Mouse (Mus musculus) spleen, adult 18-20 months (tissue): ENCODE data around the gene Enpep.
A peak's percentile ranks its signal among the peaks of the same experiment; 100 is the strongest.

ENCODE experiments used
- DNase-seq, 2 experiments: peaks; one replicate each; pipeline ENCODE4 v3.0.0; 2022; ENCODE audit warnings: mixed read lengths in 2 of 2

Enpep gene

DNA sequence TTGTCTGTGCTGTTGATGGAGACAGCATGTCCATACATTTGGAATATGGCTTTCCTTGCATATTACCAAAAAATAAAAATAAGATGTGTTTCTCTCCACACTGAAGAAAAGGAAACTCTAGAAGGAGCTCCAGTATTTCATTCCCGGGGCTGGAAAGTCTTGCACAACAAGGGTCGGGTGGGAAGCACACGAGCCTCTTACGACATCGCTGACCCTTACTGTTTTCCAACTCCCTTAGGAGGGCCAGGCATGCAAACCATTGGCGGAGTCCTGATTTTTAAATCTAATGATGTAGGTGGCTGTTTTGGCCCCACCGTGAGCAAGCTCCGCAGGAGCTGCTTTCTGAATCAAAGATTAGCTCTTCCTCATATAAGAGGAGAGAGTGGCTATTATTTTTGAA is 20.6 kb downstream of the Enpep start:
- no peak for DNase-seq

DNA sequence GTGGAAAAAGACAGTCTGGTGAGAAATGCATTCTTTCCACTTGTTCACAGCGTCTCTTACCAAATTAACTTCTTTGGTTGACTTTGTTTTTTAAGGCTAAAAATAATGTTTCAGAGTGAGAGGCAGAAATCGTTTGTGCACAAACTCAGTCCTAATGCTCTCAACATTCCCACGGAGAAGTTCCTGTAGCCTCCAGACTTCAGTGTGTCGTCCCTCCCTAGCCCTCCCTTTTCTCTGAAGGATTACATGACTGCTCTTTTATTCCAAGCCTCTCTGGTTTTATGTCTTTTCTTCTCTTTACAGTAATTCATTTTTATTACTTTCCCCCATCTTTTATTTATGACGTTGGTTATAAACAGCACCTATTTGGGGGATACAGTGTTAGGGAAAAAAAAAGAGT is 22.6 kb downstream of the Enpep start:
- no peak for DNase-seq

DNA sequence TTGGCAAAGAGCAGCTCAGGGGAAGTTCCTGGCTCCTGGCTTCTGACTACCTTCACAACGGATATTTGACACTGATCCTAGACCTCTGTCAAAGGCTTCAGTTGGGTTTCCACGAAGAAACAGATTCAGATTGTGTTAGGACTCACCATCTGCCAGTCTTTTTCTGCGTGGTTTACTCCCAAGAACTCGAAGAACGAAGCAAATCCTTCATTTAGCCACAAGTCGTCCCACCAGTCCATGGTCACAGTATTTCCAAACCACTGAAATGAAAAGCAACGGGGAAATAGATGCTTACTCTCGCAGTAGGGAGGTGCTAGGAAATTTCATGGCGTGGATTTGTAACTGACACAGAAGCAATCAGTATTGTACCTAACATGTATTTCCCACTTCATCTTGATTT is 23.6 kb downstream of the Enpep start:
- no peak for DNase-seq

DNA sequence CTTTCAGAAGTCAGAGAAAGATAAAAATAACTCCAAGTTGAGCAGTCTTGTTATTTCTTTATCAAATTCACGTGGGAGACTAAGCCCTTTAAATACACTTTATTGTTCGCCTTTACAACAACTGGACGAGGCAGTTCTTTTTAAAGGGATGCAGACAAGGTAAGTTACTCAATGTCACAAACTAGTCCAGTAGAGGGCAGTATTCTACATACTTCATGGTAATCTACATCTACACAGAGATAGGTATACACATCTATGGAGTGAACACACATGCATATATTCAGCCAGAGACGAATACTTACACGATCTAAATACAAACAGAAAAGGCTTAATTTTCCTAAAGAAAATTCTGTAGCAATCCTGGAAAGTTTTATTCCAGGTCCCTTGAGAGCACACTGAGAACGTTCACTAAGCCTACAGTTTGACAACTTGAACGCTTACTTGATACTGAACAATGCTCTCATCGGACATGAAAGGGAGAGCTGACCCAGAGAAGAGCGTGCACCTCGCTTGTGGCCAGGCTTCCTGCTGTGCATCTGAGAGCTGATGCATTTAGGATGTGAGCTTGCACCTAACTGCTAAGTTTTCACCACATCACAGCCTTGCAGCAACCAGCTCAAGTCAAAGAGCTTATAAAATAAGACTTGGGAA is 24.3 kb downstream of the Enpep start:
- DNase-seq = no peak

DNA sequence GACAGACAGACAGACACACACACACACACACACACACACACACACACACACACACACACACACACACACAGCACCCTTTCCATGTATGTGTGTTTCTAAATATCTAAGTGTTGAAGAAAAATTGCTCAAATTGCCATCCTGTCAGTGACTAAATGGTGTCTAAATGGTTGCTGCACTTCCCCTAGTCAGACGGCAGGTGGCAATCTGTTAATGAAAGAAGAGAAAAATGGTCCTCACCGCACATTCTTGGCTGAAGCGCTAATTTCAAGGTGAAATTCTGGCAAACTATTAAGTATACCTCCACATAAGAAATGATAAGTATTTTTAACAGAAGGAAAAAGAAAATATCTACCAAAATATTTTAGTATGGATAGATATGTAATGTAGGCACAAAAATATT is 28.6 kb downstream of the Enpep start:
- DNase-seq = peak in 1 of 2 experiments; percentile 14

DNA sequence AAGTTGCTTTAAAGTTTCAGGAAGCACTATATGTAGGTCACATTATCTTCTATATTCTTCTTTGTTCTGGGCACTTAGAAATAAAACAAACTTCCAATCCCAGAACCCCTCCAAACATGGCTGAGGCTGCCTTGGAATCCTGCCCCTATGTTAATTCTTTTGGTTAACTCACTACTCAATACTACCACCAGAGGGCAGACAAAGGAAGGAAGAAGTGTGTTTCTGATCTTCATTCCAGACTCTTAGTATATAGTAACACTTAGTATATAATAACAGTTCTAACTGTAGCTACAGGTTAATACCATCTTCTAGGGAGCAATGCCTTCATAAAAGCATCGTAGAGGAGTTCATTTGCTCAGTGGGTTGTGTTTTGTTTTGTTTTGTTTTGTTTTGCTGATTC is 32.6 kb downstream of the Enpep start:
- DNase-seq = no peak

DNA sequence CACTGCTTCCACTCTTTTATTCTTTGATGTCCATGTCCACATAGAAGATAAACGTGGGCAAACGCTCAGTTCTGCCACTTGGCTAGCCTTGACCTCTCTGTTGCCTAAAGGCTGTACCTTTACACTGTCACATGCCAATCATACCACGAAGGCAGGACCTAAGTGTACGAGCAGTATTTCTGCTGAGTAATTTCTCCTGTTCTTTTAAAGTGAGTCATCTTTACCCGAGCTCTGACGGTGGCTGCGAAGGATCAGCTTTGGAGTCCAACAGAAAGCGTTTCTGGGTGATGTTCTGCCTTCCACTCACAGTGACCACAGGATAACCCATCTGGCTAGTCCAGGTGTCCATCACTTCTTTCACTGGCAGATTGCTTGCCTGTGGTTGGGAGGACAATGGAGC is 33.9 kb downstream of the Enpep start:
- no peak for DNase-seq

DNA sequence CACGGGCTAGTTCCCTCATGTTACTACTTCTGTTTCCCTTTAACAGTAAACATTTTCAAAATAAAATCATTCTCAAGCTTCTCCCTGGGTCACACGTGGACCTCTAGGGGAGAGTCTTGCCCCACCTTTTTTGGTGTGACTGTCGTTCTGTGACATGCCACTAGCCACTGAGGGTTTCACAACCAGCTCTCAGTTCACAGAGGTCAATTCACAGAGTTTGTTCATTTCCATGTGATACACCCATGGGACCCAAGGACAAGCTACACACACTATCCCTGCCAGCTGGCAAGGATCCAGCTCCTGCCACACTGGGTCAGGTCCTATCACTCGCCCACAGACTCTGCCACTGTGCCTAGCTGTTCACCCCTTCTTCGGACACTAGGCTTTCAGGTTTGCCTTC is 35.5 kb downstream of the Enpep start:
- no peak for DNase-seq

DNA sequence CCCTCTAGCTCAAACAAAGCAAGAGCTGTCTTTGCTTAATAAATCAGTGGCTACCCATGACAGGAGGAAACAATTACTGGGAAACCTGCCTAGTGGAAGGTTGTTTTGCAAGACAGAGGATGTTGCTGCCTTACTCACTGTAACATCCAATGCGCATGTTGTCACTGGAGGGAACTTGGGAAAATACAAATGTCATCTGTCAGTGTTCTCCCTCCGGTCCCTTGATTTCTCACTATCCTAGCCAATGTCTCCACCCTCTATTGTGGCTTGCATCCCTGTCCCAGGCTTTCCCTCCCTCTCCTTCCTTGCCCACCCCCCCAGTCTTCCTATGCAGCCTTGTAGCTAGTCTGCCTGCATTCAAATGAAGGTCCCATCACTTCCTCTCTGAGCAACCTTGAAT is 36.6 kb downstream of the Enpep start:
- no peak for DNase-seq

DNA sequence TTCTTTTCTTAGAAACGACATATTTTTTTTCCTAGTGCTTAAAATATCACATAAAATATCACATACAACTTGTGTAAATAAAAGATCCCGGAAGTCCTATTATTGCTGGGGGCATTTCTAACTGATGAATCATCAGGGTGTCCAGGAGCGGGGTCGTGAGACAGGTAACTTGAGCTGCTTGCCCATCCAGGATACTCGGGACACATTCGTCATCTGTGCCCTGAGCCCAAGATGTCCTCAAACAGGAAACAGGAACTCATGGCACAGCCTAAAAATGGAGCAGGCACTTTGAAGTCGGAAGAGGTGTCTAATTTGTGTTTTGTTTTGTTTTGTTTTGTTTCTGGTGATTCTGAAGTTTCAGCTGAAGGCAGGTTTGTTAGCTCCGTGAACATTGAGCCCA is 43.0 kb downstream of the Enpep start:
- no peak for DNase-seq

DNA sequence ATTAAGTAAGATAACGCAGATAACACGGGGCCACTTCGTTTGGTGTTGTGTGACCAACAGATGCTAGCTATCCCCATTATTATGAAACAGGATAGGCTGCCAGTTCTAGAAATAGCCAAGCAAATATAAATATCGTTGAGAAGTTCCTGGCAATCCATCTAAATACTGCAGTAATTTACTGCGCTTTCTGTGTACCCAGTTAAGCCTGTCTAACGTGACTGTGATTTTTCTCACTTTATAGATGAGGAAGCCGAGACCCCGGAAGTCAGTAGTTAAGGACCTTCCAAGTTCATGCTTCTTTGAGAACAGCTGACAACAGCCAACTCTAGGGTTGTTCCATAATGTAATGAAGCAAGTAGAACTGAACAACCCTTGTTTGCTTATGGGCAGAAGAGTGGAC is 45.4 kb downstream of the Enpep start:
- DNase-seq = no peak

DNA sequence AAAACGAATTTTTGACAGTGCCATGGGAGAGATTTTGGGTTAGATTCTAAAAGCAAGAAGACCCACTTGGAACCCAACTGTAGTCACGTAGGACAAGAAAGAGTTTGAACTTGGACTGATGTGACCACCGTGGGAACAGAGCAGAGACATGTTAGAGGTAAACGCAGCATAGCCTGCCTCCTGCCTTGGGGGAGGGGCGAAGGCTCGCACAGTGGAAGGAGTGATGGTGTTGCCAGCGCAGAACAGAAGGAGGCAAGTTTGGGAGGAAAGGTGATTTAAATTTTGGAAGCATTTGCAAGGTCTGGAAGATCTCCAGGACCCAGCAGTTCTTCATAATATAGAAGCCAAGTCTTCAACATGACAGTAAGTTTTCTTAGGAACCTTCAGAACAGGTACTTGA is 46.1 kb downstream of the Enpep start:
- no peak for DNase-seq

DNA sequence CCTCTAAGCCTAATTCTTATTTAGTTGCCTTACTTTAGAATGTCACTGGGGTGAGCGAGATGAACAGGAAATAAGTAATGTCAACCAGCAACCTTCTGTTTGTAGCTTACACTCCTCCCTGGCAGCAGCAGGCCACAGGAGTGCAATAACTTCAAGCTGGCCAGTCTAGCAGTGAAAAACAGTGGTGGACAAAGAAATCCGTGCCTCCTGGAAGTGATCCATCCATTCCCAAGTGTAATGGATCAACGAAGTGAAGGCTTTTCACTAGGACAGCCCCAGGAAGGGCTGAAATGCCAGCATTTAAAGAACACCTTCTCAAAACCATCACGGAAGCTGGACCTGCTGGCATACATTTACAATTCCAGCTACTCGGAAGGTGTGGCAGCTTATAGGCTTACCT is 48.2 kb downstream of the Enpep start:
- no peak for DNase-seq

DNA sequence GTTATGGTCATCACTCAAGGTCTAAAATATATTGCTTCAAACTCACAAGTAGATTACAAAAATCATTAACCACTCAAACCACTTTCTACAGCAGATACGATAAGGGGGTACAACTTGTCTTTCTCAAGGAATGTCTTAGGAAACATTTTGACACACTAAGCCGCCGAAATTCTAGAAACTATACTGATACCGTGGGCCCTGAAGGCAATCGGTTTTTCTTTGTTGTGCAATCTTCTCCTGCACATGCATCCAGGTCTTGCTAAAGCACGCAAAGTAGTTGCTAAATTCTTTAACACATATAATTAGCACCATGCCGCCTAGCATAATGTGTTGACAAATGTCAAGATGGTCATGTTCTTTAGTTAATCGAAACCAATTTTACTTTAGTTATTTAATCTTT is 53.1 kb downstream of the Enpep start:
- DNase-seq = no peak

DNA sequence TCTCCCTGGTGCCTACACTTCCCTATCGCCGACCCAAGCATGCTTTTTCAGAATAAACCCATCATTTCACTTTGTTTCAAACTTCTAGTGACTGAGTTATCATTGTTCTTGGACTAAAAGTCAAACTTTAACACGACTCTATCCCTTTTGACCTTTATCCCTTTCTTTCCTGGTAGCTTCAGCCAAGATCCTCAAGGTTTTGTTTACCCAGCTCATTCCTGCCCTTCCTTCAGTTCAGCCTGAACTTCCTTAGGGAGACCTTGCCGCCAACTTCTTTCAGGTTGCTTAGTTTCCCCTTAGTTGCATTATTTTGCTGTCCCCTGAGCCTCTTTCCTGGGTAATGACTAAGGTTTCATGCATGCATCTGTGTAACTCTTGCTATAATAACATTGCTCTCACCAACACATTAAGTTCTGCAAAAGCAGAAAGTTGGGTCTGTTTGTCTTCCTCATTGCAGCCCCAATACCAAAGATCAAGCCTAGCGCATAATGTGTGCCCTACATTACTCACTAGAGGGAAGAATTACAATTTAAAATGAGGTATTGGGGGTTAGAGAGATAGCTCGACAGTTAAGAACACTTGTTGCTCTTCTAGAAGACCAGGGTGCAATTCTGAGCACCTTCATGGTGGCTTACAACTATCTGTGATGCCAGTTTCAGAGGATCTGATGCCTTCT is 59.2 kb downstream of the Enpep start:
- DNase-seq = no peak

DNA sequence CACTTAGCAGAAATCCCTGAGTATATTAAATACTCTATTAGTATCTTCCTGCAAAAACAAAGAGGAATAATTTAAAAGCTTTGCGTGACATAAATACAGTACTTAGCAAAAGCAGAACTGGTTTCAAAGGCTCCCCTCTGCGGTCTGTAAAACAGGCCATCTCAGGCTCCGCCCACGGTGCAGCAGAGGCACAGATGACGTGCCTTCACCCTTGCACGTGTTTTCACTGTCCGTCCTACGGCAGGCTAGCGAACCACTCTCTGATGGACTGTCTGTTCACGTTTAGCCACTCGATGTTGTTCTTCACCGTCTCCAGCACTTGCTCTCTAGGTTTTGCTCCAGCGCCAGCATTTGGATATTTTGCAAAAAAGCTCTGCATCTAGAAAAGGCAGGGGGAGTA is 62.5 kb downstream of the Enpep start:
- peak in 1 of 2 experiments; percentile 10 for DNase-seq

DNA sequence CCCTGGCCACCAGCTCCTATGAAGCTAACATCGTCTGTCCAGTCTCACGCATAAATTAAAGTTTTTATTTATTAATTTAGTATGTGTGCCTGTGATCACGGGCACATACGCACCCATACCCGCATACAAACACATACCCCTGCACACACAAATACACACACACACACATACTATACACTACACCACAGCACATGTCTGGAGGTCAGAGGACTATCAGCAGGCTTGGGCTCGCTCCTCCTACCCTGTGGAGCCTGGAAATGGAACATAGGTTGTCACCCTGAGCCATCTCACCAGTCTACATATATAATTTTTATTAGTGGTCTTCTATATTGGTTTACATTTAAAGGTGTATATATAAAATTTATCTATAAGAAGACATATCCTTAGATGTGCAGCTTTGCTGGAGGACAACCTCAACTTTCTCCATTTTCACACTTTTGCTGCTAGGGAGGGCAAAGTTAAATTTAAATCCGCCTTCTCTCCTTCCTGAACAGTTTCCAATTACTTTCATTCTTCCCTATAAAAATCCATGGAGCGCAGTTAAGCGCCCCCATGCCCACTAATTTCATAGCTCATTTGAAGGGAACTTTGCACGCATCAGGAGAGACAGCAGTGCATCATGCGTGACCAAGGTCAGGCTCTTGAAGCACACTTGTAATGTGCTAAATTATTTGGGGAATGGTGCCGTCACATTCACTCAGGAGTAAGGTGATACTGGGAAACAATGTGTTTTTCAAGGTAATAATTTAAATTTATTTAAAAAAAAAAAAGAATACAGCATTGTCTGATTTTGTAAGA is 63.4 kb downstream of the Enpep start:
- no peak for DNase-seq

DNA sequence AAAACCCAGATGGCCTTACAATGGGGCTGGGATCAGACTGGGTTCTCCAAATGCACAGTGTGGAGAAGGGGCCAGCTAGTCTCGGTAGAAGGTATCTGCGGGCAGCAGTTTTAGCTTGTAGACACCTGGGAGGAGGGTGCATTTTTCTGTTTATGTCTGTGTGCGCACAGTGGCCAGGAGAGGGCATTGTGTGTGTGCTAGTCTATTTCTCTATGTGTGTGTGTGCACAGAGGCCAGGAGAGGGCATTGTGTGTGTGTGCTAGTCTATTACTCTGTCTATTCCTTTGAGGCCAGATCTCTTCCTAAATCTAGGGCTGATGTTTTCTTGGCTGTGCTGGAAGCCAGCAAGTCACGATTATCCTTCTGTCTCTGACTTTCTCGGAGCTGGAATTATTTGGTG is 74.0 kb downstream of the Enpep start:
- DNase-seq = no peak

DNA sequence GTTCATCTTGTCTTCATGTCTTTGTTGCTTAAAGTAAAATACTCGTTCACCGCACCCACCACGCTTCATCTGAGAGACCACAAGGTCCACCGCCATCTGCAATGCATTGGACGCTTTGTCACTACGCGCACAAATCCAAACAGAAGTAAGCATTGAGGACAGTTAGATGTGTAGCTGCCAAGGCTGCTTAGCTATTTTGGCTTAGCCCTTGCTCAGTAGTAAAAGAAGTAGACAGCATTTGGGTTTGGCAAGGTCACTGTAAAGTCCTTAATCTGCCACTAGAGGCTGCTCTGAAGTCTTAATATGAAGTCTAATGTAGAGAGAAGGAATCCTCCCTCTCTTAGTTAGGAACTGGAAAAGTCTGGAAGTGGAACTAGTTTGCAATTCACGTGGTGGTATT is 75.8 kb downstream of the Enpep start:
- no peak for DNase-seq

DNA sequence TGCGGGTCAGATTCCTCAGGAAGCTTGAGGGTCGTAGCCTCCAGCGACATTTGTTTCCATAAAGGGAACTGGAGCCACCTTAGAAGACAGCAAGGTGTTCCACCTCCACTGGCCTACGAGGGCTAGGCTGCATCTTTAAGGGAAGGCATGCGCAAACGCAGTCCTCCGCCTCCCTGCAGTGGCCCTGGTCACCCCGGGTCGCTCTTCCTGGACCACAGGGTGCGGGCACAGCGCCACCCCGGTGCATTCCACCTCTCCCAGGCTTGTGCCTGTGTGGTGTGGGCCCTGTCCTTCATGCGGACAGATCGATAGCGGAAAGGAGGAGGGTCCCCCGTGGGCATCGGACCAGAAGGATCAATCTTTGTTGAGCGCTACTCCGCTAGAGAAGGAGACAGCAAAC is 76.2 kb downstream of the Enpep start:
- DNase-seq = no peak

DNA sequence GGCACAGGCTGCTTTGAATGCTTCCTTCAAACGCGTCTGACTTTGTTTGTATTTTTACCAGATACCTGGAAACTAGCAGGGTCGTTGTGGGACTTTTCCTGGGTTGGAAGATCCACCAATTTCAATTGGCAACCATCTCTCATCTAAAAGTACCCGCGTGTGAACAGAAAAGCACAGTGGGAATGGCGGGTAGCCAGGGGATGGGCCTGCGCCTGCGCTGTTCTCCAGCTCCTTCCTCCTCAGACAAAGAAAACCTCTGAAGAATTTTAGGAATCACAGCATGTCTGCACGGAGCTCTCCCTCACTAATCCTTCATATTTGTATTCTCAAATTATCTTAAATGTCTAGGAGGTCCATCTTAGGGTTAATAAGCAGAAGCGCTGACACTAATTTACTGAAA is 78.3 kb downstream of the Enpep start:
- no peak for DNase-seq

DNA sequence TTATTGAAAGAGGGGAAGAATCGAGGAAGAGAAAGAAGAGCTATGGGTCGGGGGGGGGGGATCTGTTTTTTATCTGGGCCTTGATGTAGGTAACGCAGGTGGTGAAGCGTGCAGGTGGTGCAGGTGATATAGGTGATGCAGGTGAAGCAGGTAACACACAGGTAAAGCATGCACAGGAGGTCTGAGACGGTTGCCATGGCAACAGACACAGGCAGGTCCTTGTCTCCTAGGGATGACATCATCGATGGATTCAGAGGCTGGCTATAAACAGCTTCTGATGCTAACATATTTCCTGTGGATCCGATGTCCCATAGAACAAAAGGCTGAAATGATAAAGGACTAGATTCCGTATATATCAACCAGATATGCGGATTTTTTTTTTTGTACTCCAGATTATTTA is 81.5 kb downstream of the Enpep start:
- DNase-seq = no peak

DNA sequence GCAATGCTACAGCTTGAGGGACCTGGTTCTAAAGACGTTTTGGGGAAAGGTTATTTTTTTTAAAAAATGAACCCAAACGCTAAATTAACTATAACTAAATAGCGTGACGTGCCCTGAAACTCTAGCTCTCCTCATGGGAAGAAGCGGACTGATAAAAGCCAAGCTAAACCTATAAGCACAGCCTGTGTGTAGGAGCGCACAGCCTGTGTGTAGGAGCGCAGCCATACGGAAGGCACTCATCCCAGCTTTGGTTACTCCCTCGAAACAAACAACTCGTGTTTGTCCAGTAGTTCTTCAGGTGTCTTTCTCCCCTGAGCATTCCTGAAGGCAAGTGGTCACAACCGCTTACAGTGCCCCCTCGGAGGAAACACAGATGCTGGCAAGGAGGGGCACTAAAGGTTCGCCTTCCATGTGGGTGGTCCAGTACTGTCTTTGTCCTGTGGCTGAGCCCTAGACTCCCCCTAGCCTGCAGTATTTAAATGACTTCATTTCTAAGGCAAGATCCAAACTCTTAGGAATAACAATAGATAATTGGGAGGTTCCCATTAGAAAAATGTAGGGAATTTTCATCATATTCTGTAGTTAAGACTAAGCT is 93.8 kb downstream of the Enpep start:
- DNase-seq = no peak

DNA sequence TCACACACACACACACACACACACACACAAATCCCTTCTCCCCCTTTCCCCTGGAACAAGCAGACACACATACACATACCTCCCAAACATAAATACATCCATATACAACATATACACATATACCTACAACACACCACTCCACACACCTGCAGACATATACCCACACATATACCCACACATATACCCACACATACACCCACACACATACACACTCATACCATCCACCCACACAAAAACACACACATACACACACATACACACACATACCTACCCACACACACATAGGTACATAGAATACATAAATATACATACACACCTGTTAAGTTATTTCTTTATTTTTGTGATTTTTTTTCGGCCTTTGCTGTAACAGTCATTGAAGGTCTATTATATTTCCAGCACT is 94.5 kb downstream of the Enpep start:
- no peak for DNase-seq
